Mouse (Mus musculus) erythroid progenitor cell, adult 5-6 weeks (primary cell): Measurements from ENCODE around the gene Trim11. TPM values are rescaled to one million over a fixed set of nuclear protein-coding genes. Genes with fewer than 3 reads are reported as not detected.

Experiments
- ATAC-seq: replicated peaks from 2 replicates; pipeline ENCODE4 v1.8.0; 2016; ENCODE audit warnings: moderate number of reproducible peaks, mild to moderate bottlenecking, moderate TSS enrichment, inconsistent platforms; ENCODE audit not compliant: poor library complexity, low FRiP score, severe bottlenecking
- total RNA-seq, 2 experiments: library from RNA; stranded (forward) in 1 of 2; stranded (reverse) in 1 of 2; fragments of 150-400 nt in 1 of 2; fragments of 186-747, 209-891 nt in 1 of 2; gene quantifications; 2 replicates each; pipeline versions ENCODE4 v1.2.3 to v1.2.4; 2015 to 2017; ENCODE audit warnings: low replicate concordance in 2 of 2

Trim11 gene
- total RNA-seq, 2 experiments from 2014 or later: 10.1 to 15.2 TPM

DNA sequence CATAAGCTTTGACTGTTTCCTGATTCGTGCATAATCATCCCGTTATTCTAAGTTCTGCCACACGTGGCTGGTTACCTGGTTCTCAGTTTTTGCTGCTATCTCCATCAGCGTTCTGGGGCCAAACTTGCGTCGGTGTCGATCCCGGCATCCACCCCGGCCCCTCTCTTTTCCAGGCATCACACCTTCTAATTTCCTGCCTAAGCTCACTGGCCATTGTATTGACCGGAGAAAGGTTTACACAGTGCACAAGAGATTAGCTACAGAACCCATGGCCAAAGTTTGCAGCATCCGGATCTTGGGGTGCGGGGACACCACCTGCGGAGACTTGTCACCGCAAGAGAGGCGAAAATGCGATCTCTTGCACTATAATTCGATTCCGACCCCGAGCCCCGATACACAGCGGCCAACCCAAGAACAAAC lies 276 bp upstream of the Trim11 start:
- peak; percentile 27 for ATAC-seq

DNA sequence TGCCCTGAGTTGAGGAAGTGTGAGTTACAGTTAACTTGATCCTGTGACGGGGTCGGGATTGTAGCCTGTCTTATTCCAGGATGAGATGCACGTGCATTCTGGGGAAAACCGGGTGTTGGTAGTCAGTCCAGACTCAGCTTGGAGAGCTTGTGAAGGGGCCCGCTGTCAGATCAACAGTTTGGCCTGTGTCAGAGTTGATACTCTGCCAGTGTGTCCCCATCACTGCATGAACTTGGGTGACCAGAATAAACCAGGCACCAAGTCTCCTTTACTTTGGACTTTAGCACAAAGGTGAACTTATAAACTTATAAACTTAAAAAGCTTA lies 775 bp downstream of the Trim11 start:
- peak; percentile 7; the same call in 1 of the 2 replicates for ATAC-seq

DNA sequence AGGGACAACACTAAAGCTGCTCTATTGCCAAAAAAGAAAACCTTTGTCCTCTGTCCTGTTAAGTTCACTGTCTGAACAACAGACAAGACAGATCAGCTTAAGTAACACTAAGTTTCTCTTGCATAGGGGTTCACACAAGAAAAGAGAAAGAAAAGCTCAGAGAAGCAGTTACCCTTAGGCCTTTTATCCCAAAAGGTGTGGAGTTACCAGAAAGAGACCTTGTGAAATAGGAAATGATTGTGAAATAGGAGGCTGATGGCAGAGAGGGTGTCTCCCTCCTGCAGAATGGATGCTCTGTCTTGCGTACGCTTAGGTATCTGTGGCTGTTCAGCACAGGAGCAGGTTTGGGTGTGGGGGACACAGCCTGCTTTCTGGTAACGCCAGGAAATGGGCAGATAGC lies 1.3 kb downstream of the Trim11 start:
- ATAC-seq: no peak

DNA sequence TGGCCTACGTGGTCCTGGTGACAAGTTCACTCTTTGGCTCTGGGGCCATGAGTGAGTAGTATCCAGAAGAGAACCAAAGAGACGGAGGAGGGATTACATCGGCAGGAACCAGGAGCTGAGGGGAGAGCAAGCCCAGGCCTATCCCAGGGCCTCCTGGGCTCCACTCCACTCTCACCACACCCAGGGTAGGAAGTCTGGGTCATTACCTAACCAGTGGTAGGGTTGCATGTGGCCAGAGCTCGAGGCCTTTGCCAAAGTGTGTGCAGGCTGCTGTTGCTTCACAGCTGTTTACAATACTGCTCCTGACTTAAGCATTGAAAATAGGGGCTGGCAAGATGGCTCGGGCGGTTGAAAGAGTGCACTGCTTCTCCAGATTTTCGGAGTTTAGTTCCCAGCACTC lies 1.8 kb downstream of the Trim11 start:
- no peak for ATAC-seq

DNA sequence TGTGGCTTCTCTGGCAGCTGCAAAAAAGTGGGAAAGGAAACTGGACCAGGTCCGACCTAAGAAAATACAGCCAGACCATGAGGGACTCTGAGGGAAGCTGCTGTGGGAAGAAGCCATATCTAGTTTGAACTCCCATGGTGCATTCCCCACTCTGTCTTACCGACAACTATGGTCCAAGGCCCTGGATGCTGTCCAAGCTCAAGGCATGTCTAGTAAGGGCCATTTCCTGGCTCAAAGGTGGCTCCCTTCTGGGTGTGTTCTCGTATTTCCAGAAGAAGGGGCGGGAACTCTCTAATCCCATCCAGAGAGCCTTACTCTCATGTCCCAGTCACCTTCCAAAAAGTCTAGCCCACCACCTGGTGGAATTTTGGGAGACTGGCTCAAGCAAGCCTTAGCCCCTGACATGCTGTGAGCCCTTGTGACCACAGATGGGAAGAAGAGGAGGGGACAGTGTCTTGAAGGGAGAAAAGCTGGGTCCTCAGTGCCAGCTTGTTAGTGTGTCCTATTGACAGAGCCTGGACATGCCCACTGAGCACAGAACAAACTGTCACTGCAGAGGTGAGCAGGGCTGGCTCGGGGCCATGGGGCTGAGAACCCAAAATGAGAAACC lies 2.6 kb downstream of the Trim11 start:
- no peak for ATAC-seq

DNA sequence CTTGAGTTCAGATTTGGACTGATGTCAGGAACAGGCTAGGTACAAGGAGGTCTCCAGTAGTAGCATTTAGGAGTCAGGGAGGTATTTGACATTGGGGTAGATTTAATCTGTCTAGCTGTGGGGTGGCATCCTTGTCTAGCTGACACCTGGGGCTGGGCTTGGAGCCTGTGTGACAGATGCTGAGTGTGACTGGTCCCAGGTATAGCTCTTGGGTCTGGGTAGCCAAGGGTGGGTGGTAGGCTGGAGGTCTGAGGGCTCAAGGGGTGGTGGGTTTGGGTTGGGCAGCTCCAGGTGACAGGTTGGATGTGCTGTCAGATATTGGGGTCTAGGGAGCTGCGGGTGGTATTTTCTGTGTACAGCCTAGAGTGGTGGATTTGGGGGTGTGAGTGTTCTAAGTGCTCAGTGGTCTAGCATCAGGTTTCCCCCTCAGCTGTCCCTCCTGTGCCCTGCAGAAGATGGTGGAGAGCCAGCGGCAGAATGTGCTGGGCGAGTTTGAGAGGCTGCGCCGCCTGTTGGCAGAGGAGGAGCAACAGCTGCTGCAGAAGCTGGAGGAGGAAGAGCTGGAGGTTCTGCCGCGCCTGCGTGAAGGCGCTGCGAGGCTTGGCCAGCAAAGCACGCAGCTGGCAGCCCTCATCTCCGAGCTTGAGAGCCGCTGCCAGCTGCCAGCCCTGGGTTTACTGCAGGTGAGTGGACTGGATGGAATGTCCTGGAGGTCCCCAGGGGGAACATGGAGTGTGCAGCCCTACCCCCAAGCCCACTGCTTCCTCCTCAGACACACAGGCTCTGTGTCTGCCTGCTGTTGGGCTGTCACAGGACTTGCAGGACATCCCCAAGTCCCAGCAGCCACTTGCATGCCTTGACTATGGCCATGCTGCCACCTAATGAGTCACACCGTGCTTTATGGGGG lies 3.9 kb downstream of the Trim11 start:
- peak; percentile 60 for ATAC-seq

DNA sequence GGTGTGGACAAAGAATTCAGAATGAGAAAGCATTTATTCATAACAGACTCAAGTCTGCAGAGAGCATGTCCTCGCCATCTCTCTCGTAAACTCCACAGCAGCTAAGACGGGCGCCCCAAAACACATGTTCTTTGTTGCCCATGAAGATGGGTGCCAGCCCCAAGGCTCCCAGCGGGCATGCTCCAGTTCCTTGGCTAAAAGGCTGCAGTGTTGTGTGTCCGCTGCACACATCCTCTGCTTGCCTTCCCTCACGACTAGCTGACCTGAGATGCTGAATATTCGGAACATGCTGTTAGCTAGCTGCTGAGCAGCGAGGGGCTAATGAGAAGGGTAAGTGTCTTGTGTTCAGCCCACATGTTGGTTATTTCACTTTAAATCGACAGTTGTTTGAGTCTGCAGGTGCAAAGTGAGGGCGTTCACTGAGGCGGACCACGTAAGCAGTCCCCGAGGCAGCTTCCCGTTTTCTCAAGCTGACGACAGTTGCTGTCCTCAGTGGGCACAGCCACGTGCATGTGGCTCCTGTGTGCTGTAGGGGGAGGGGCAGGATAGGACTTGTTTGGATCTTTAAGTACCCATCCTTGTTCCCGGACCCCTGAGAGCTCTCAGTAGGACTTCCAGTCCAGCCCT lies 4.7 kb downstream of the Trim11 start:
- no peak for ATAC-seq

DNA sequence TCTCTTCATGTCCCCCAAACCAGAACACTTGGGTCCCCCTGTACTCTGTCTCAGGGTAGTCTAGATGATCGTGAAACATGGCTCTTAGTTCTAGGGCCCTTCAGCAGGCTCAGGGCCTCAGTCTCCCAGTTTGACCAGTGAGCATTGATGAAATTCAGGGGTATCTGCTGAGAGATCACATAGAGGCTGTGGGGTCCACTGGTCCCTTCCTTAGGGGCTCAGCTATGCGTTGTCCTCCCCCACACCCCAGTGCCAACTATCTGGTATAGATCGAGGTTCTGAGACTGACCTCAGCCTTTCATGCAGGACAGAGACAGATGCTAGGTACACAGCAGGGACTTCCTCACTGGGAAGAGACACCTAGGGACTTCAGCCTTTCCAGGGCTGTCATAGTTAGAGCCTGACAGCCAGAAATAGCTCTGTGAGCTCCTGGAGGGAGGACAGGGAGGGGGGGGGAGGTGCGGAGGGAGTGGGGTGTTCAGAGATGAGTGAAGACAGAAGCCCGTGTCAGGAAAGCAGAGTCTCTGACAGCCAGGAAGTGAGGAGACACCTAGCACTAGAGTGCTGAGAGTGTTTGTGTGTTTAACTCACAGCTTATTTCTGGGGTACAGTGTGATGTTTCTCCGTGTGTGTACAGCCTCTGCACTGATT lies 5.9 kb downstream of the Trim11 start:
- no peak for ATAC-seq

DNA sequence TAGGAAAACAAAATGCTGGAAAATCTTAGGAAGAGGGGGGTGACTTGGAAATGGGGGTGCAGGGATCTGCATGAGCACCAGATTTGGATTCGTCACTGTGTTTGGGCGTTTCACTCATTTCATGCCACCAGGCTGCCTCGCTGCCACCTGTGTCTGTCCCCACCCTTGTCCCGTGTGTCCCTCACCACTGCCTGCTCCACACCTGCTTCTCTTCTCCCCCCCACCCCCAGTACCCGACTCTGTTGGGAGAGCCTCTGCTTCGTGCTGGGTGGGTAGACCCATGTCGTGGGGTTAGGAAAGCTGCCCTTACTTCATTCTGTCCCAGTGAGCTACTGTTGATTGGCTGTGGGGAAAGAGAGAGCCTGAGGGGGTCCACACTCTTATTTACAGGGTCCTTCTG lies 6.8 kb downstream of the Trim11 start:
- no peak for ATAC-seq

DNA sequence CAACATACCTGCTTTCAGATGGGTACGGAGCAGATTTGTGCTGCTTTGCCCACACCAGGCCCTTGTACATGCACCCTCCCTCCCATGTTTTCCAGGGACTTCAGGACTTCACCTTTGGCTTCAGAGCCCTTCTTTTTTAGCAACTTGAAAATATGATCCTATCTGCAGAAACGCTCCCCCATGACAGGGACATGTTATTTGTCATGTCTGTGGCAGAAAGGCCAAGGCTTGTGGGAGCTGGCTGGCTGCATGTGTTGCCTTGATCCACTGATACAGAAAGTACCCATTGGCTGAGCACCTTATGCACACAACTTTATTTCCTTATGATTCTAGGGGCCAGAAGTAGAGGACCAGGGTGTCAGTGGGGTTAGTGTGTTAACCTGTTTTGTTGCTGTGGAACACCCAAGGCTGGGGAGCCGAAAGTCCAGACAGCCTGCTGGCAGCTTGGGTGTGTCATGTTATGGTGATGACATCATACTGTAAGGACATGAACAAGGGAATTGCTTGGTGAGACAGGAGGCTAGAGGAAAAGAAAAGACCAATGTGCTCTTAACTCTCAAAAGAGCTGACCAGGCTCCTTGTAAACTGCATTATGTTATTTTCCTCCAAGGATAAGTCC lies 7.5 kb downstream of the Trim11 start:
- ATAC-seq: no peak

DNA sequence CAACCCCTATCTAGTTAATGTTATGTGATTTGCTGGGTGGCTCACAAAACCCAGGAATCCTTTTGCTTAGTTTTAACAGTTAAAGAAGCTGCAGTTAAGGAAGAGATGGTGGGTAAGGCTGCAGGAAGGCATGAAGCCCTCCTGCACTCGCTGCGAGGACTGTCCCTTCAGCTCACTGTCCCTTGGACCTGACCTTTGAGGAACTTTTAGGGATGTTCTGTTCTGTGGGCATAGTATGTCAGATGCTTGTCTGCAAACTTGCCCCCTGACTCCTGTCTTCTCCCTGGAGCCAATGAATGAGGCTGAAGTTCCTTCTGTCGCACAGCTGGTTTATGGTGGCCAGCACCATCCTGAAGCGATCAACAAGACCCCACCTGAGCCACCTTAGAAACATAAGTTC lies 11.3 kb downstream of the Trim11 start:
- ATAC-seq: no peak

DNA sequence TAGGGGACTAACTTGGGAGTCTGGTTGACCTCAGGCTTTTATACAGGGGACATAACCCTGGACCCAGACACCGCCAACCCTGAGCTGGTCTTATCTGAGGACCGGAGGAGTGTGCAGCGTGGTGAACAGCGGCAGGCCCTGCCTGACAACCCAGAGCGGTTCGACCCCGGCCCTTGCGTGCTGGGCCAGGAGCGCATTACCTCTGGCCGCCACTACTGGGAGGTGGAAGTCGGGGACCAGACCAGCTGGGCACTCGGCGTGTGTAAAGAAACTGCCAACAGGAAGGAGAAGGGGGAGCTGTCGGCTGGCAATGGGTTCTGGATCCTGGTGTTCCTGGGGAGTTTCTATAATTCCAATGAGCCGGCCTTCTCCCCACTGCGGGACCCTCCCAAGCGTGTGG lies 12.2 kb downstream of the Trim11 start:
- ATAC-seq: no peak

DNA sequence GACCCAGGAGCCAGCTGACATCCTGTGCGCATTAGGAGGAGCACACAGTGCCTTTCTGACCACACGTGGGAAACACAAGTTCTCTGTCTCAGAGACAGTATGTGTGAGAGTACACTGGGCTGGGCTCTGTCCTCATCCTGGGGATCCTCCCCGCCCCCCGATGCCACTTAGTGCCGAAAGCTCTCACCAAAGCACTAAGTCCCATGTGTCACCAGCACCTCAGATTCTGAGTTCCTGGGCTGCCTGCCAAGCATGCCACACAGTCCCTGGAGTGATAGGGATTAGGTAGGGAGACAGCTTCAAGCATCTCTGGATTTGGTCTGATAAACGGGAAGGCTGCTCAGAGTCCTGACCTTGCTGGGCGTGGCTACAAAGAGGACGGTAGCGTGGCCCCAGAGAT lies 12.9 kb downstream of the Trim11 start:
- no peak for ATAC-seq

DNA sequence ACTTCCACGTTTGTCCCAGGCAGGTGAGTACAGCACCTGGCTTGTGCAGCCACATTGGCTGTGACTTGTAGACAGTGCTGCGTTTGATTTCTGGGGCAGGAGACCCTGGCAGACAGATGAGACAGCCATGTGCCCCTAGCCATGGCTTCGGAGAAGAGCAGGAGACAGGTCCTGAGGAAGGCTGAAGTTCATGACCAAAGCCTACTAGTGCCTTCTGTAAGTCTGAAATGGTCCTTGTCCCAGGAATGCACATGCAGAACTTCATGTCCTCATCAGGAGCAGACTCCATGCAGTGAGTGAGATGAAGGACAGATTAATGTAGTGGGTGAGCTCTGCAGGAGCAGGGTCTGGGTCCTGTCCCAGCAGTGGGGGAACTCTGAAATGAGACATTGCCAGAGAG lies 14.0 kb downstream of the Trim11 start:
- no peak for ATAC-seq

DNA sequence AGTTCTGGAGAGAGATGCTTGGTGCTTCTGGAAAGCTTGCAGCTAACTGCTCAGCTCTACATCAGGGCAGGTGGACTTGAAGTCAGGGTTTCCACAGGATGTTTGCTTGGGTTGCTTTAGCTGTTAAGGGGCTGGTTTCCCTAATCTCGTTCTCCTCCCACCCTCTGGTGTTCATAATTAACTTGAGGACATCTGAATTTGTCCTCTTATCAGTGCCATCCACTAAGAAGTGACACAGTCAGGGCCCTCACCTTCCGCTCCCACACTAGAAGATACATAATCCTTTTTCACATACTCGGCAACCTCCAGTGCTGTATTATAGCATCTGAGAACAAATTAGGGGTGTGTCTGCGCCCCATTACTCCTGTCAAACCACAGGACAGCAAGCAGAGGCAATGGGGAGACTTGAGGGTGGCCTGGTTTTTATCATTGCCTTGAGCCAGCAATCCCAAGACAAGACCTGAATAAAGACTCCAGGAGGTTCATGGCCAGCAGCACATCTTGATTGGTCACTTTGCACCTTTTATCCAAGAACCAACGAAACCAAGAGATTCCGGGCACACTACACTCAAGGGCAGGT lies 15.3 kb downstream of the Trim11 start:
- ATAC-seq: no peak

DNA sequence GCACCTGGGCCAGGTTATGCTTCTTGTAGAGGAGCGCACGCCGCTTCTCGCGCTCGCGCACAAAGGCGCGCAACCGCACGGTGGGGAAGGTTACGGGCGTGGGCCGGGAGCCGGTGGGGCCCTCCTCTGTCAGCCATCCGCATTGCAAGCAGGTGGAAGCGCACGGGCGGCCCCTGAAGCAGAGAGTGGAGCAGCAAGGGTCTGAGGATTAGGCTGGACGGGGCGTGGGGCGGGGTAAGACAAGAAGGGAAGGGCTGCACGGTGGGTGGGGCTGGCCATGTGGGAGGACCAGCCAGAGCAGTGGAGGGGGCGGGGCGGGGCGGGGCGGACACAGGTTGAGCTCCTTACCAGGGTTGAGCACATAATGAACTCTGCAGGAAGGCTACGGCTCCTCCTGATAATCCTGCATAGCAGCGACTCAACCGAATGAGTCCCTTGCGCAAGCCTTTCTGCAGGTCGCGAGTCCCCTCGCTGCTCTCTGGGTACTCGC lies 16.5 kb downstream of the Trim11 start:
- ATAC-seq: peak; percentile 56

DNA sequence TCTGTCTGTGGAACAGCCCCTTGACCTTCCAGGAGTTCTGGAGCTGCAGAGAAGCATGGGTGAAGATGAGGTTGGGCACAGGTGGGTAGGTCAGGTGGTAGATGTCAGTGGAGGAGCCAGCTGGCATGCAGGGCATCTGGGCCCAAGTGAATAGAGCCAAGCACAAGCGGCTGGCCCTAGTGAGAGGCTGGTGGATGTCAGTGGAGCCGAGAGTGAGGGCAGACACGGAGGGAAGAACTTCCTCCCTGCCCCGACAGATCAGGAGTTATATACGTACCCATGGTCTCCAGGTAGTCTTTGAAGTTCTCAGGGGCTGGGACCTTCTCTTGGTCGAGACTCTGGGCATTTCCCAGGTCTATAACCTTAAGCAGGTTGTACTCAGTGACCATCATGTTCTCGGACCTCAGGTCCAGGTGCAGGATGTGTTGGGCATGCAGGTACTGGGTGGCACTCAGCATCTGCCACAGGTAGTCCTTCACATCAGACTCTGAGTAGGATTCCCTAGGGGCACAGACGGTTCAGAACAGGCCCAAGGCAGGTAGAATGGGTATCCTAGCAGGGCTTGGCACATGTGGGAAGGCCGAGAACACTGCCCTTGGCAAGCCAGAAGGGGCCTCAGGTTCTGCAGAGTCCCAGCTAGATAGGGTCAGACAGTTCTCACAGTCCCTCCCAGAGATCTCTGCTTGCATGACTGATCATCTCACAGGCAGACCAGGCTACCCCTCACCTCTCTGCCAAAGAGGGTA lies 17.3 kb downstream of the Trim11 start:
- no peak for ATAC-seq

DNA sequence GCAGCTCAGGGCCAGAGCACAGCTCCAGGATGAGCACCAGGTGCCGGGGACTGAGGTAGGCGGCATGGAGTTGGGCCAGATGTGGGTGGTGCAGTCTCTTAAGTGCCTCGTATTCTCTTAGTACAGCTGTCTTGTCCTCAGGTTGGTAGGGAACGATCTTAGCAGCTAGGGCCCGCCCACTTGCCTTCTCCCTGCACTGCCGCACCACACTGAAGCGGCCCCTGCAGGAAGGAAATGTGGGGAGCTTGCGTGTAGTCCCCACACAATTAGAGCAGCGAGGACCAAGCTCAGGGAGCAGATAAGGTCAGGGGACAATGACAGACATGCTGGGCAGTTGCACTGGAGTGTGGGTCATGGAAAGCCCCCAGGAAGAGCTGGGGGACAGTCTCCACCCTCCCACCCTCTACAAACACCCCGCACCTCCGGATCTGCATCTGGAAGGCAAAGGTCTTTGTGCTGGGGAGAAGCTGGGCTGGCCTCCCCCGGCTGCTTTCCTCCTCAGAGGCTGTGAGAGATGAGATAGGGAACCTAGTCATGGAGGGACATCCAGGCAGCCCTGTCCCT lies 18.0 kb downstream of the Trim11 start:
- no peak for ATAC-seq

DNA sequence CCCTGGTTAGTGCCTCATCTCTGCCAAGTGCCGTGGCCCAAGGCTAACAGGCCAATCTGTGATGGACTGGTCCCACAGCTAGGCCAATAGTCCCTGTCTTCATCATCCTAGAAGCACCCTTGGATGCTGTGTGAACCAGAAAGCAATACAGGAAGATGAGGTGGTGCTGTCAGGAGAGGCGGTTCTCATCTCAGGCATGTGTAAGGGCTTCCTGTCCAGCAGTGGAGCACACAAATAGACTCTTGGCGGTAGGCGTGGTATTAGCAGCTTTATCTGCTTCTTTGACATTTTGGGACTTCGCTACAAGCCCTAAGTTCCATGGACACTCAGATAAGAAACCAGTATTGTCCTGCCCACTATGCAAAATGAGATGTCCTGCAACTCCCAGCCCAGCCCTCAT lies 19.6 kb downstream of the Trim11 start:
- no peak for ATAC-seq
